Mouse (Mus musculus): Measurements from ENCODE around the gene Ankrd49. TPM values are rescaled to one million over a fixed set of nuclear protein-coding genes. Genes with fewer than 3 reads are reported as not detected.

The Ankrd49 gene
- total RNA-seq, 2 experiments from 2014 or later, result 6.5 to 9.4 TPM

DNA sequence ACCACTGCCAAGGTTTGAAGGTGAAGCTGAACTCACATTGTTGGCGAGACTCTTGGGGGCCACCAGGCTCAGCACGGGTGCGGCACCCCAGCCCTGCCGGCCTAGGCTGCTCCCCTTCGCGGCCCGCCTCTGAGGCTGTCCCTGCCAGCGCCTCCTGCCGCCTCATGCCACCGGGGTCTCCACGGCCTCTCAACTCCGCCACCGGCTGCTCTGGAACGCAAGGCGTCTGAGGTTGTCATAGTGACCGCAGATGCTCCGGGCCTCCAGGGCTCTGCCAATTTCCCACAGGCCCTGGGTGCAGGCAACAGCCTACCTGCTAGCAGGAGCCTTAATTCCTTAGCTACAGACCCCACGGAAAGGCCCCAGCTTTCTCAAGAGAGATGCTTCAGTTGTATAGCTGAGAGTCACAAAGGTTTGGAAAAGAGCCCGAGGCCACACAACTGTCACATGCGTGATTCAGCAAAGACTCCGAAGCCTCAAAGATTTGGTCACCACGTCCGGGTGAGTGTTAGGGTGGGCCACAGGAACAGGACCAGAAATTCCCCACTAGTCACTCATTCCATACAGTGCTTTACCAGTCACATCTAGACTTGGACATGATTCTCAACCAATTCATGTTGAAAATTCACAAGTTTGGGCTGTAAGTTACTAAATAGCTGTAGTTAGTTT, 13.7 kb downstream of the Ankrd49 start, which contains the start of gene 1700012B09Rik:
1700012B09Rik (minus strand) TSS at position 228 of the 669 bp plus-strand sequence.
- no peak for DNase-seq
- no peak within 1 kb of the TSS for H3K4me3 ChIP-seq
- intact Hi-C loops (cut with DNase I), result loop anchor here (5.0 kb wide), 1 partner anchor 246 kb away; no protein-coding TSS in a partner anchor

DNA sequence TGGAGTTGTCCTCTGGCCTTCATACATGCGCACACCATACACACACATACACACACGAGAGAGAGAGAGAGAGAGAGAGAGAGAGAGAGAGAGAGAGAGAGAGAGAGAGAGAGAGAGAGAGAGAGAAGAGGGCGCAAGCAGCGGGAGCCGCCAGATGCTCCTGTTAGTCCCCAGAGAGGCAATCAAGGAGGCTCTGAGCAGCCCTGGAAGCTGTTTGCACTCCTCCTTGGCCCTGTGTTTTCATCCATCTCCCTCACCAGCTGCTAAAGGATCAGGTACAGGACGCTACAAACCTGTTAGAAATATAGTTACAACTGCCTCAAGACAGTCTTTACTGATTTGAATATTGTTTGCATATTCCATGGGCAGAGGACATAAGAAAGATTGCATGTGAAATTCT, 14.8 kb downstream of the Ankrd49 start:
- H3K27ac ChIP-seq, result no peak overlapping the region
- no peak for TF ChIP-seq CTCF (IDR thresholded peaks at IDR 0.05)
- H3K4me3 ChIP-seq, result no peak overlapping the region
- intact Hi-C loops (cut with DNase I), result loop anchor here (5.0 kb wide), 1 partner anchor 247 kb away; no protein-coding TSS in a partner anchor
- DNase-seq, result no peak

More for the DNA sequence above, 13.7 kb downstream of the Ankrd49 start, which contains the start of gene 1700012B09Rik:
- TF ChIP-seq CTCF (IDR thresholded peaks at IDR 0.05), result no peak
- H3K27ac ChIP-seq, result no peak within 1 kb of the TSS

DNA sequence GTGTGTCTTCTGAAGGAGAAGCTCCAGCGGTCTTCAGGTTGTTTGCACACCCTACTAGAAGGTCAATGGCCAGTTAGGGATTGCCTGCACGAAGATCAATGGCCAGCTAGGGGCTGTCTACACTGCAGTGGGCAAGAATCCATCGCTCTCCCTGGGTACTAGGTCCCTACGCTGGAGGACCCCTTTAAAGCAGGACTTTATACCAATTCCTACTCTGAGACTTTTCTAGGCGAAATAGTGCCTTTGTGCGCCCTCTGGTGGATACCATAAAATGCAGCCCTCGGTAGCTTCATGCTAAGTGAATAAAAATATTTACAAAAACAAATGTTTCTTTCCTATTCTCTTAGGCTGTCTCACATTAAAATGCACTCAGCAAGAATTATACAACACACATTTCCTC, 19.9 kb downstream of the Ankrd49 start:
- Histone ChIP-seq H3K27ac (no peak overlapping the region), H3K4me3 (no peak overlapping the region)
- intact Hi-C loops (cut with DNase I), result loop anchor here (2.0 kb wide), 2 partner anchors 252 to 324 kb away; no protein-coding TSS in a partner anchor
- peak; percentile 78 for TF ChIP-seq CTCF (IDR thresholded peaks at IDR 0.05)
- DNase-seq, result no peak

- Histone ChIP-seq H3K27ac (no peak overlapping the region), H3K4me3 (no peak overlapping the region)
- no peak for TF ChIP-seq CTCF (IDR thresholded peaks at IDR 0.05)
- intact Hi-C loops (cut with DNase I), result no loop called here
- DNase-seq, result no peak
Observed at GRCm38 (mm10) chr9:14759261-14759660, 25.4 kb downstream of the Ankrd49 start.

DNA sequence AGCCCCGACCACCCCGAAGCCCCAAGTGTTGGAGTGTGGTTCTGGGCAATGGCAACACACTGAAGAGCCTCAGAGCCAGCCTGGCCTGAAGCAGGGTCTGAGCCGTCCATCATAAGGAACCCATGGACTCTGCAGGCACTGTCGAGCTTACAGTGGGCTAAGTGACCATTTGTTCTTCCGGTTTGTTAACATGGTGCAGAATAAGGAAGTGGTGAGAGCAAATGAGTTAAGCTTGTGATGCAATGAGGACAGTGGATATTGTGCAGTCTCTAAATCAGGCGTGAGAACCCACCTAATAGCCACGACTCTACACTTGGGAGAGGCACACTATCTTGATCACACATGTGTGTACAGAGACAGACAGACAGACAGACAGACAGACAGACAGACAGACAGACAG, 26.1 kb downstream of the Ankrd49 start:
- Histone ChIP-seq H3K4me3 (no peak overlapping the region), H3K27ac (no peak overlapping the region)
- no peak for DNase-seq
- TF ChIP-seq CTCF (IDR thresholded peaks at IDR 0.05), result no peak
- intact Hi-C loops (cut with DNase I), result no loop called here

DNA sequence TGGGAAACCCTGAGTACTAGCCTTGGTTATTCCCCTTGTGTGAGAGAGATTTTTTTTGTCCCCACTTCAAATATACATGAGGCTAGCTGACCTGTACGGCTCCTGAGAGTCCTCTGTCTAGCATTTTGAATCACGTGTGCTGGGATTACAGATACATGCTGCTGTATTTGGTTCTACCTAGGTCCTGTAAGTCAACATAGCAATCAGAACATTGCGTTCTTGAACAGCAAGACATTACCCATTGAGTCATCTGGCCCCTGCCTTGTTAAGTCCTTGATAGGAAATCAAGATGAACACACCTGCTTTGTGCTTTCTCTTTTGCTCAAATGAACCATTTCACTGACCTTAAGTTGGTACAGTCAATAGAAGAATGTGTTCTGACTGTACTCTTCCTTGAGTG, 30.2 kb downstream of the Ankrd49 start:
- Histone ChIP-seq H3K4me3 (no peak overlapping the region), H3K27ac (no peak overlapping the region)
- TF ChIP-seq CTCF (IDR thresholded peaks at IDR 0.05), result no peak
- intact Hi-C loops (cut with DNase I), result no loop called here
- no peak for DNase-seq

- TF ChIP-seq CTCF (IDR thresholded peaks at IDR 0.05), result no peak
- Histone ChIP-seq H3K4me3 (no peak overlapping the region), H3K27ac (no peak overlapping the region)
- DNase-seq, result no peak
- intact Hi-C loops (cut with DNase I), result no loop called here
Observed at GRCm38 (mm10) chr9:14753947-14754346, 30.7 kb downstream of the Ankrd49 start.

DNA sequence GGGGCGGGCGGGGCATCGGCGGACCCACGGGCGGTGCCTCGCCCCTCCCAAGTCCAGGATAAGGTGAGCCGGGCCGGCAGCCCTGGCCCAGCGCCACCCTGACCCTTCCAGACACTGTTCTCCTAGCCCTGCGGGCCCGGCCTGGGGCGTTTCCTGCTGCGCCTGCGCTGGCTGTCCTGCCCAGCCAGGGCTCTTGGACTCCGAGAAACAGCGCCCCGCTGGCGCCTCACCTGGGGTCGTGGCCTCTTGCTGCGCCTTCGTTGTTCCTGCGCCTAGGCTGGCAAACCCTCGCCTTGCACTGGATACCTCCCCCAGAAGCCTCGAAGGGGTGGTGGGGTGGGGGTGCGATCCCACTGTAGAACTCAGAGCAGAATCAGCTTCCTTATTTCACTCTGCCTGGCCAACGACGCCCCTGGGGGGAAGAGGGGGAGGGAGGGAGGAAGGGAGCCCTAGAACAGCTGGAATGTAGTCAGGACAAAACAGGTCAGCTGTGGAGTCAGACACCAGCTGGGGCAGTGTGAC, 32.6 kb downstream of the Ankrd49 start, which contains the start of gene Fut4:
Fut4 (minus strand) TSS at position 393 of the 522 bp plus-strand sequence.
- peak; percentile 70 for DNase-seq

GRCm38 (mm10) chr9:14751503-14752000, 33.1 kb downstream of the Ankrd49 start:
- no peak for DNase-seq
- intact Hi-C loops (cut with DNase I), result no loop called here
- TF ChIP-seq CTCF (IDR thresholded peaks at IDR 0.05), result no peak
- H3K4me3 ChIP-seq, result peak overlapping the region; percentile 76
- H3K27ac ChIP-seq, result peak overlapping the region; percentile 66

More for the DNA sequence above, 32.6 kb downstream of the Ankrd49 start, which contains the start of gene Fut4:
- no peak for TF ChIP-seq CTCF (IDR thresholded peaks at IDR 0.05)
- H3K27ac ChIP-seq, result peak within 1 kb of the TSS; percentile 66
- intact Hi-C loops (cut with DNase I), result no loop called here
- H3K4me3 ChIP-seq, result peak within 1 kb of the TSS; percentile 76

GRCm38 (mm10) chr9:14750901-14751502, 33.7 kb downstream of the Ankrd49 start:
- intact Hi-C loops (cut with DNase I), result no loop called here
- no peak for TF ChIP-seq CTCF (IDR thresholded peaks at IDR 0.05)
- DNase-seq, result no peak
- Histone ChIP-seq H3K4me3 (peak overlapping the region; percentile 76), H3K27ac (no peak overlapping the region)

DNA sequence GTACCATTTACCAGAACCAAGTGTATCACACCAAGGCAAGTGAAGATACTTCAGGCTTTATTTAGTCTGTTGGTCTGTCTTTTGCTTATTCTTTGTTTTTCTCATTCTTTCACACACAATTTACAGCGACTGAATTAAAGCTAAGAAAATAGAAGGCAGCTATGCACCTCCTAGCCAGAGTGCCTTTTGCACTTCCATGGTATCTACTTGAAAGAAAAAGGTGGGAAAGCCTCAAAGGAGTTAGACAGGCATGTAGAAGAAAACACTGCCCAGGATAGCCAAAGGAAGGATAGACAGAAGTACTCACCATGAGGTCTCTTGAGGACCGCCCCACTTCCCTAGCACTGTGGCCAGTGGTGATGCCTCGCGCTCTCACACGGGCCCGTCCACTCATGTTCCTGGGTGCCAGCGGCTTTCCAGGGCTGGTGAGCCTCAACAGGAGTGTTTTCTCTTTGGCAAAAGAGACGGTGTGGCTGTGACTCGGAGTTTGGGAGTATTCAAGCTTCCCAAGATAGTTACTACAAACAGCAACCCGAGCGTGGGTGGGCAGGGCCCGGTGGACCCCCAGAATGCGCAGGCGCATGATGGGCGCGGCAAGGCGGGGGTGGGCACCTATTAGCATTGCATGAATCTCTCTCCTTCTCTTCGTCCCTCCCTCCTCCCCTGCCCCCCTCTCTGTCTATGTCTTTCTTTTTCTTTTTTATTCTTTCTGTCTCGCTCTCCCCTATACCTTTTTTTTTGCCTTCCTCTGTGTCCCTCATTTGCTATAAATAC, 44.3 kb downstream of the Ankrd49 start, which contains the start of gene Piwil4:
Piwil4 (minus strand) TSS at position 583 of the 774 bp plus-strand sequence.
- no peak for DNase-seq
- intact Hi-C loops (cut with DNase I), result no loop called here

DNA sequence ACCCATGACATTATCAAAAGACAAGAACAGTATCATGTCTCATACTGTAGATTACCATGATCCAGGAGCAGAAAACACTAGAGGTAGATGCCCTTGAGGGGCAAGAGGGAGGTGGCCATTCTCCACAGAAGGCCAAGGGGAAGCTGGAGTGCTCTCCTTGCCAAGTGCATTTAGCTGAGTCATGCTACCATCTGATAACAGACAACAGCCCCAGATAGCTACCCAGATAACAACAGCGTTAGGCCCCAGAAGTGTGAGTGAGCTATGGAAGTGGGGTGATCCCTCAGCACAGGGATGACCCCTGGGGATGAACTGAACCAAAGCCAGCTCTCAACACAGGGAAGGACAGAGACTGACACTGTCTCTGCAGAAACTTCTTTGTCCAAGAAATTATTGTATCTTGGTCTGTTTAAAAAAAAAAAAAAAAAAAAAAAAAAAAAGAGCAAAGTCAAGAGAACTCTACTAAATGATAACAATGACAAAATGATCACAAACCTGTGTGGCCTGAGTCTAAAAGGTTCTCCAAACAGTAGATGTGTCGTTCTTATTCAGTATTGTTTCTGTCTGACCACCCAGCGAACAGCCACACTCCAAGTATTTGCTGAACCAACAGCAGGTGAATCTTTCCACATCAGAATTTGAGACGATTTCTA, 45.0 kb downstream of the Ankrd49 start:
- H3K4me3 ChIP-seq, result no peak overlapping the region
- no peak for TF ChIP-seq CTCF (IDR thresholded peaks at IDR 0.05)
- no peak overlapping the region for H3K27ac ChIP-seq
- no peak for DNase-seq
- intact Hi-C loops (cut with DNase I), result no loop called here

More for the DNA sequence above, 44.3 kb downstream of the Ankrd49 start, which contains the start of gene Piwil4:
- Histone ChIP-seq H3K4me3 (no peak within 1 kb of the TSS), H3K27ac (no peak within 1 kb of the TSS)
- TF ChIP-seq CTCF (IDR thresholded peaks at IDR 0.05), result no peak

Measured in gastrocnemius, adult 2 months (tissue).